Mouse (Mus musculus): Measurements from ENCODE around the gene Chd4.
"Not testable (repeated sequence)": the region's sequence is repeated elsewhere in the genome, so short reads cannot be mapped to it uniquely, and the experiment has no call there.

Chd4 gene

DNA sequence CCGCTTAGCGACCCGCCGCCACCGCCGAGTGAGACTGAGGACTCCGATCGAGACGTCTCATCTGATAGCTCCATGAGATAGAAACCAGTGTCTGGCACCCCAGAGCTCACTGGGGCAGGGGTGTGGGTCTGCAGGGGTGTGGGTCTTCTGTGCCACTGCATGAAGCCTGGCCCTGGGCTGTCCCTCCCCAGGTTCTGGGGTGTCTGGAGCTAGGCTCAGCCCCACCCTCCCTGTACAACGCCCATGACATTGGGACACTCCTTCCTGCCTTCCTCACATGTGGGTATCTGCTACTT is 64.7 kb downstream of the Chd4 start:
- no peak for DNase-seq (ENCODE audit: low read depth, low spot score)

DNA sequence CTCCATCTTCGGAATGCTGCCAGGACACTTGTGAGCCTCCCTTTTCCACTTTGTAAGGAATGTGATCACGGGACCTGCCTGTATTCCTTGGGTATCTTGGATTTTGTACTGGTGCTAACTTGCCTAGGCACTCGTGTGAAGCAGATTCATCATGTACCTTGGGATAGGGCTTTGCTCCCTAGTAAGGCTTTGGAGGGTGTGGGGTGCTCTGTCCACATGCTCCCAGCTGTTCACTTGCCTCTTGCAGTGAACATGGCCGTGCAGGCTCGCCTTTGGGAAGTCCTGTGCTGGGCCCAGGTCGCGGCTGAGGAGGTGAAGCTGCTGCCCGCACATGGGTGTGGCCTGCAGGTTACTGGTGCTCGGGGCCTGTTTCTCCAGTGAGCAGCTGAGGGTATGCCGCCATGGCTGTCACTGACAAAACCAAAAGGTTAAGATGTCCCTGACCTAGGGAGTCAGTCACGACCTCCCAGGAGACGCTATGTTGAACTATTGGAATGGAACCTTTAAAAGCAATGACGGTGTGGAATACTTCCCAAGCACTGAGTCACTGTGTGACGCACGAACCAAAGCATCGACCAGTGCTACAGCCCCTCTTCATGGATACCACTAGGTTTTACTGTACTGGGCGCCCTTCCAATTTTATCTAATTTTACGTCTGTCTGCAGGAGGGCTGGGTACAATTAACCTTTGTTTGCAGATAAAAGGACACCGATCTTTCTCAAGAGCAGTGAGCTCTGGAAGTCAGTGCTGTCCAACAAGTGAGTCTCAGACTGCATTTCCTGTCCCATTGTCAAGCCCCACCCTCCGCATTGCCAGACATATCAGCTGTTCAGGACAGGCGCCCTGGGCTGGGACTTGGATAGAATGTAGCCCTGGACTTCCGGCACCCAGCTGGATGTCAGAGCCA is 65.3 kb downstream of the Chd4 start:
- DNase-seq (ENCODE audit: low read depth, low spot score): peak; percentile 97

DNA sequence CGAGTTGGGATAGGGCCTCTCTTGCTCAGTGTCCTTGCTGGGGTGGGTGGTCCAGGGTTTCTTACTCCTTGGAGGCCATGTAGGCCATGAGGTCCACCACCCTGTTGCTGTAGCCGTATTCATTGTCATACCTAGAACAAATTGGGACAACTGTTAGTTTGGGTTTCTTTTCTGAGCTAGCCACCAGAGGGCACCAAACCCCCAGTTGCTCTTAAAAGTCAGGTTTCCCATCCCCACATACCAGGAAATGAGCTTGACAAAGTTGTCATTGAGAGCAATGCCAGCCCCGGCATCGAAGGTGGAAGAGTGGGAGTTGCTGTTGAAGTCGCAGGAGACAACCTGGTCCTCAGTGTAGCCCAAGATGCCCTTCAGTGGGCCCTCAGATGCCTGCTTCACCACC is 66.2 kb downstream of the Chd4 start:
- DNase-seq (ENCODE audit: low read depth, low spot score): peak; percentile 91

DNA sequence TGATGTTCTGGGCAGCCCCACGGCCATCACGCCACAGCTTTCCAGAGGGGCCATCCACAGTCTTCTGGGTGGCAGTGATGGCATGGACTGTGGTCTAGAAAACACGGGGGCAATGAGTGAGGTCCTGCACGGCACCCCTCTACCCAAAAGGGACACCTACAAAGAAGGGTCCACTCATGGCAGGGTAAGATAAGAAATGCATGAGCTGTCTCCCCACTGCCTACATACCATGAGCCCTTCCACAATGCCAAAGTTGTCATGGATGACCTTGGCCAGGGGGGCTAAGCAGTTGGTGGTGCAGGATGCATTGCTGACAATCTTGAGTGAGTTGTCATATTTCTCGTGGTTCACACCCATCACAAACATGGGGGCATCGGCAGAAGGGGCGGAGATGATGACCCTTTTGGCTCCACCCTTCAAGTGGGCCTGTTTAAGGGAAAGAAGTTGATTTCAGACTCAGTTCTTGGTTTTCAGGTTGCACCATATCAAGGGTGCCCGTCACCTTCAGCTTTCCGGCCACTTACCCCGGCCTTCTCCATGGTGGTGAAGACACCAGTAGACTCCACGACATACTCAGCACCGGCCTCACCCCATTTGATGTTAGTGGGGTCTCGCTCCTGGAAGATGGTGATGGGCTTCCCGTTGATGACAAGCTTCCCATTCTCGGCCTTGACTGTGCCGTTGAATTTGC is 67.0 kb downstream of the Chd4 start:
- not testable (repeated sequence) for DNase-seq (ENCODE audit: low read depth, low spot score)

DNA sequence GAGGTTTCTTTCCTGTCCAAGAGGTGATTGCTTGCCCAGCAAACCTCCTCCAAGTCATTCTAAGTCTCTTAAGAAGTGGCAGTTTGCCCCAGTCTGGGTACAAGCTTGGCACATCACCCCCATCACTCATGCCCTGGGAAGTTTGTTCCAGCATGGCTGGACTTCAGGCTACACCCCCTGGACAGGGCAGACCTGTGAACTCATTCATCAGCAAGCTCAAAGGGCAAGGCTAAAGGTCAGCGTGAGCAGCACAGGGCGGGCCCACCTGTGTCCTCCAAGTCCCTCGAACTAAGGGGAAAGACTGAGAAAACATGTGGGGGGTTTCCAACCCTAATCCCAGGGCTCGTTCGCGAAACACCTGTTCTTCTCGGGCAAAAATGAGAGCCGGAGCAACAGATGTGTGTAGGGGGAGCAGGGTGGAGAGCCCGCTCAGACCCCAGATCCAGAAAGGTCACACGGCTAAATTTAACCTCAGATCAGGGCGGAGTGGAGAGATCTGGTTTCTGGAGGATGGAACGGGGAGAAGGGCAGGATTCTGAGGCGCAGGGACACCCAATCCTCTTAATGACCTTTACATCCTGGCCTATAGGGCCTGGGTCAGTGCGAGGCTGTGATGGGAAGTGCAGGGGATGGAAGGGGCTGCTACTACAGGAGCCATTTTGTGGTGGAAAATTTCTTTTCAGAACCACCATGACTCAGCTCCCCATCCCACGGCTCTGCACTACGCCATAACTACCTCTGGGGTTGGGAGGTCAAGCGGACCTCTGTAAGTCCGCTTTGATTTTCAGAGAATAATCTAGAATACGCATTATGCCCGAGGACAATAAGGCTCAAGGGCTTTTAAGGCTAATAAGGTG is 68.2 kb downstream of the Chd4 start:
- peak; percentile 59 for DNase-seq (ENCODE audit: low read depth, low spot score)

DNA sequence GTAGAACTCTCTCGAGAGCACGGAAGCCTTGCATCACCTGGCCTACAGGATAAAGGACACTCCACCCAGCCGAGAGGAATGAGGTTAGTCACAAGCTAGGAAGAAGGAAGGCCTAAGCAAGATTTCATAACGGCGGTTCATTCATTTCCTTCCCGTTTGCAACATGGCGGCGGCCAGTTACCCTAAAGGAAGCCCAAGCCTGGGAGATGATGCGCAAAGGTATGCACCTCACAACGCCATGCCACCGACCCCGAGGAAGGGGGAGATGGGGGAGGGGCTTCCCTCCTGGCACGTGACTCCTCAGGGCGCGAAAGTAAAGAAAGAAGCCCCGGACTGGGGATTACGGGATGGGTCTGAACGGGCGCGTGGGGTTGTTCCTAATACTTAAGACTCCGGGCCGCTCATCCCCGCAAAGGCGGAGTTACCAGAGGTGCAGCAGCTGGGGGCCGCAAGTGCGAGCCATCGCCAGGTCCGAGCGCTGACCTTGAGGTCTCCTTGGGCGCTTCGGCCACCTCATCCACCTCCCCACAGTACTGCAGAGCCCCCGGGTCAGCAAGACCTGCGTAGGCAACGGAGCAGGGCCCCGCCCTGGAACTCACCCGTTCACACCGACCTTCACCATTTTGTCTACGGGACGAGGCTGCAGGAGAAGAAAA is 69.0 kb downstream of the Chd4 start:
- DNase-seq (ENCODE audit: low read depth, low spot score): peak; percentile 94

DNA sequence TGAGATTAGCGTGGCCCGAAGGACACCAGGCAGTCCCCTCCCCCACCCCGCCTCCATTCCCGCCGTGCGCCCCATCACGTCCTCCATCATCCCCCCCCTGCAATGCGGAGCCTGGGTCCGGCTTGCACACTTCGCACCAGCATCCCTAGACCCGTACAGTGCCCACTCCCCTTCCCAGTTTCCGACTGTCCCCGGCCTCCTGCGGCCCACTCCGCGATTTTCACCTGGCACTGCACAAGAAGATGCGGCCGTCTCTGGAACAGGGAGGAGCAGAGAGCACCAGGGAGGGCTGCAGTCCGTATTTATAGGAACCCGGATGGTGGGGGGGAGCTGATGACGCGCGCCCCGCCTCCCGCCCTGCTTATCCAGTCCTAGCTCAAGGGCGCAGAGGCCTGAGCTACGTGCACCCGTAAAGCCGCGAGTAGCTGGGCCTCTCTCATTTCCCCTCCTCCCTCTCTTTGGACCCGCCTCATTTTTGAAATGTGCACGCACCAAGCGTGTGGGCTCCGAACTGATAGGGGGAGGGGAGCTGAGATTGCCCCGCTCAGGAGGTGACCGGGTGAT is 69.6 kb downstream of the Chd4 start:
- peak; percentile 99 for DNase-seq (ENCODE audit: low read depth, low spot score)

DNA sequence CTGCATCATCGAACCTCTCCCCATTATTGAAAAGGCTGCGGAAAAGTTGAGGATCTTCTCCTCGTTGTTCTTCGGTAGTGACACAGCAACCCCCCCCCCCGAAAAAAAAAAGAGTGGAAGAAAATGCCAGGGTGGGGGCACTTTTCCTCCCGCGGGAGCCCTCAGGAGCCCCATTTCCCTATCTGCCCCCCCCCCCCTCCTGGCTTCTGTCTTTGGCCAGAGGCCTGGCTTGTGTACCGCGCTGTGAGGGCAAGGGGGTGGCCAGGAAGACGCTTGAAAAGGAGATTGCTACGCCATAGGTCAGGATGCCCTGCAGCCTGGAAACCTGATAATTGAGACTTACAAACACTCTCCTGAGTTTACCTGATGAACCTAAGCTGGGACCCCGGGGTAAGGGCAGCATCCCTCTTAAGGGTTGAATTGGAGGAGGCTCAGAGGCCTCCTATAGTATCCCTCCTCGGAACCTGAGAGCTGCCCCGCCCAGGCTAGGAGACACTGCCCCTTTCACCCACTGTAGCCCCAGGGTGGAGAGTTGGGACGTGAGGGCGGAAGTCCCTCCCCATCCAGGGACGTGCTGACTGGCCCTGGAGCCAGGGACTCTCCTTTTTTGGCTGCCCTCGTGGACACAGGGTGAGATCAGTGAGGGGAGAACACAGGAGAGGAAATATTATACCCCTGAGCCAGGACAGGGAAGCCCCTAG is 70.4 kb downstream of the Chd4 start, which contains the start of gene Gapdh:
Gene Gapdh (minus strand): TSS at position 417 of the 701 bp plus-strand sequence.
- DNase-seq (ENCODE audit: low read depth, low spot score): peak; percentile 72

DNA sequence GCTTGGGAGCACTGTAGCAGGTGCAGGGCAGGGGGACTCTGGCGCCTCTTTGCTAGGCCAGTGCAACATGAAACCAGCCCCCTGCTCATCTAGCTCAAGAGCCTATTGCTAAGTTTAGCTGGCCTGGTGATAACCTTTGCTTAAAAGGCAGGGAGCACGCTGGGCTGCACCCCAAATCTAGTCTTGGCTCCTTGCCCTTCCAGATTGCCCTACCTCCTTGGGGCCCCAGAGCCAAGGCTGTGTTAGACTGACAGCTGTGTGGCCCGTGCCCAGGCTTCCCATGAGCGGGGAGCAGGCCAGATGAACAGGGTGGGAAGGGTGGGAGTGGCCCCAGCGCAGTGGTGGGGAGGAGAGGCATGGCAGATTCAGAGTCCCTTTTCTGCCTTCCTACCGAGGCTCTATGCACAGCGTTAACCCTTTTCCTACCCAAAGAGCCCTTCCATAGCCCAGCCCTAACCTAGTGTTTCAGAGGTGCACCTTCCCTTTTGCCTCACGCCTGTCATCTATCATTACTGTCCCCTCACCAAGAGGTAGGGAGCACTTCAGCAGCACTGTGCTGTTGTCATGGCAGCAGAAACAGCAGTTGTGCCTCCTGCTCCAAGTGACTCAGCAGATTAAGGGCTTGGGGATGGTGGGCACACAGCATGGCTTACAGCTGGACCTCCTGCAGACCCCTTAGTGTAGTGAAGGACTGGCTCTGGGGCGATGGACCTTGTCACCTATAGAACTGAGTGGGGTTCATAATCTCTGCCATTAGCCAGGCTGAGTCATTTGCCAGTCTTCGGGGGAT is 71.3 kb downstream of the Chd4 start:
- peak; percentile 49 for DNase-seq (ENCODE audit: low read depth, low spot score)

DNA sequence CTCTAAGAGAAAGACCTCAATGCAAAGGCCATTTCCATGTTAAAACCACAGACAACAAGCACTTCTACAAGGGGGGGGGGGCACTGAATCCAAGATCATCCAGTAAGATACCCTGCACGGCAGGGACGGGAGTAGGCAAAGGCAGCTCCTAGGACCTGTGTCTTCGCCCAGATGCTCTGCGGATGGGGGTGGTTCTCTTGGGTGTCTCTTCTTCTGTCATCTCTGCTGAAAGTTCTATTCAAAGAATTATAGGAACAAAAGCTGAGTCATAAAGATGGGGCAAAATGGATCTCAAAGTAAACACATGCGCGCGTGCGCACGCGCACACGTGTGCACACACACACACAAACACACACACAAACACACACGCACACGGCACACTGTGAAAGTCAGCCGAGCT is 72.3 kb downstream of the Chd4 start:
- no peak for DNase-seq (ENCODE audit: low read depth, low spot score)

DNA sequence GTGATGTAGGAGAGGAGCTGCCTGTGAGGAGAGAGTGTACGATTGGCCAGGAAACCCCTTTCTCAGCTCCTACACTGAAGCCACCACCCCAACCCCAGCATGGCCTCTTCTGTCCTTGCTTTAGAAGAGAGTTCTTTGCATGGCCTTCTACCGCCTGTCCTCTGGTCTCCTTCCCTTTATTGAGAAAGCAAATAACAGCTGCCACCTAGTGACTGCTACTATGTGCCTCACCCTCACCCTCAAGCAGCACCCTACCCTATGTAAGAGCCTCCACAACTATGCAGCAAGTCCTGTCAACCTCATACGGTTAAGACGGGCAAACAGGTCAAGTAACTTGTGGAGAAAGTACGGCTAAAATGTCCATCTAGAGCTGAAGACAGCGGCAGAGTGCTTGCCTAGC is 74.4 kb downstream of the Chd4 start:
- no peak for DNase-seq (ENCODE audit: low read depth, low spot score)

DNA sequence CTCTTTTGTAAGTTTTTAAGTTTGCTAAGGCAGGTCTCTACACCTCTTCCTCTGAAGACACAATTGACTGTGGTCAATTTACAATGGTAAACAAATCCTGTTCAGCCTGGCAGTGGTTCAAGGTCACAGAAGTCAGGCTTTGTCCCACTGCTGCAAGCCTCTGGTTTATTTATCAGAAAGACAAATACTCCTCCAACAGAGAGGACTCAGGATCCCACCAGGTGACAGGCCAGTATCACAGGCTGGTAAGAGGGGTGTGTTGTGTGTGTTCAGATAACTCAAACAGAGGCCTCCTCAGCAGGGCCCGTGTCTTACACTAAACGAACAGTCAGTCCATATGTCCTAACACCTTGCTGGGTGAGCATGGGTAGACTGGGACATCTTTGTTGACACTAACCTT is 76.7 kb downstream of the Chd4 start:
- DNase-seq (ENCODE audit: low read depth, low spot score): peak; percentile 86

DNA sequence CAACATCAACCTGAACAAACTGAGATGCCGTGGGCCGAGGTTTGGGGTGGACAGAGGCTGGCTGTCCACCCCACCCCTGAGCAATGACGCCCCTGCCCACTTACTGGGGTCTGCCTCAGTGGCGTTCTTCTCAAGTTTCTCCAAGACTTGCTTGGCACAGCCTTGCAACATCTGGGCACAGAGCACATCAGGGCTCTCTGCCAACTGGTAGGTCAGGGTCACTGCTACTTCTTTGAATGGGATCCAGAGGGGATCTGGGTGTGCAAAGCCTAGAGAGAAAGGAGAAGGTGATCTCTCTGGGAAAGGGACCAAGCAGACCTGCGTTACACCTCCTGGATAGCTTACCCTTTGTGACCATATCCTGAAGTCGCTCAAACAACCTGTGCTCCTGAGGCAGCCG is 77.5 kb downstream of the Chd4 start:
- DNase-seq (ENCODE audit: low read depth, low spot score): no peak

DNA sequence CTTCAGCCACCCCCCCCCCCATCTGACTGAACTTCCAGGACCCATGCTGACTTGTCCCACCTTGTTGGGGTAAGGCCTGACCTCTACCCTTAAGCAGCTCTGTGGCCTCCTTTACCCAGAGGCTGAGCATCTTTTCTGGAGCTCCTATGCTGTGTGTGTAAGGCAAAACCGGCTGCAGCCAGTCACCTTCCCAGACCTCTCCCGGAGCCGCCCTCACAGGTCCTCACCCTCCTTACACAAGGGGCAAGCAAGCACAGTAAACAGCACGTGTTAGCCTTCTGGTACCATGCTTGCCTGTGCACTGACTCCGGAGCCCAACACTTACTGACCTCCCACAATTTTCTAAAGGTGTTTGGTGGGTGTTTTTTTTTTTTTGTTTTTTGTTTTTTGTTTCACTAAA is 79.7 kb downstream of the Chd4 start:
- DNase-seq (ENCODE audit: low read depth, low spot score): peak; percentile 77

DNA sequence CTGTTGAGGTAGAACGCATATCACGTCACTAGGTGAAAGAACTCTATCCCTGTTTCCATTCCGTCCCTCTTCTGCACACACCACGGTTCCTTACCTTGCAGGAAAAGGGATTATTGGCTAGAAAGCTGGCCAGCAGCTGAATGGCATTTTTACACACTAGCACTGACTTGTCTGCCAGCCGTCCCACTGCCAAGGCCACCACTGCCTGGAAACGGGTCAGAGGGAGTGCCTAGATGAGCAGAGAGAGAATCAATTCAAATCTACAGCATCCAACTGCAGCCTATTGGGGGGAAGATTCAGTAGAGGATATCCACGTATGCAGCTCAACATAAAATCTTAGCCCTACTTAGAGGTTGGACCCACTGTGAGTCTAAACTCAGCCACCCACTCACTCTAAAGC is 83.8 kb downstream of the Chd4 start:
- DNase-seq (ENCODE audit: low read depth, low spot score): no peak

All from ZHBTc4 (cell line).